ENCODE assay signal across 19 mouse cellular contexts in the genomic region with DNA sequence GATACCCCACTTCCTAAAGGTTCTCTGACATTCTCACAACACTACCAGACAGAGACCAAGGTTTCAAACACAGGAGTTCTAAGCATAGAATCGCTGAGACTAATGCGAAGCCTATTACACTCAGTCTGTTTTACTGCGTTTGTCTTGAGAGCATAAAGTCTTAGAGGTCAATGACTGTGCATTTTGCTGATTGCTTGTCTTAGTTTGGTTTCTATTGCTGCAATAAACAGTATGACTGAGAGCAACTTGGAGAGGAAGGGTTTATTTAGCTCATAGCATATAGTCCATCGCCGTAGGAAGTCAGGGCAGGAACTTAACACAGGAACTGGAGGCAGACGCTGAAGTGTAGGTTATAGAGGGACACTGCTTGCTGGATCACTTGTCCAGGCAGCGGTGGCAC.
"Had no signal": no experiment of that assay in that cellular context is flagged by ENCODE, and none has a peak within 500 bp of the region (broad histone marks: within the 10 kb centered on the region; RNA-seq: fewer than 3 reads in every experiment).

No protein-coding gene starts in this region.

- H3K9me3 ChIP-seq: midbrain, embryonic 10.5 days; midbrain, embryonic 12.5 days; neural tube, embryonic 13.5 days; neural tube, embryonic 15.5 days; stomach, embryonic 15.5 days had no signal

- H3K27me3 ChIP-seq: midbrain, embryonic 12.5 days; neural tube, embryonic 13.5 days; neural tube, embryonic 15.5 days; stomach, embryonic 15.5 days had no signal

- H3K4me2 ChIP-seq: lung, embryonic 14.5 days; midbrain, embryonic 12.5 days; stomach, embryonic 15.5 days had no signal

- H3K9ac ChIP-seq: lung, embryonic 14.5 days; midbrain, embryonic 12.5 days; neural tube, embryonic 13.5 days; neural tube, embryonic 15.5 days; stomach, embryonic 15.5 days had no signal

- H3K4me3 ChIP-seq: midbrain, embryonic 10.5 days; midbrain, embryonic 12.5 days; myocyte; neural tube, embryonic 13.5 days; neural tube, embryonic 15.5 days; stomach, embryonic 15.5 days had no signal

- H3K27ac ChIP-seq: midbrain, embryonic 10.5 days; midbrain, embryonic 12.5 days; neural tube, embryonic 13.5 days; neural tube, embryonic 15.5 days; stomach, embryonic 15.5 days; stomach, postnatal 0 days had no signal

- H3K36me3 ChIP-seq: midbrain, embryonic 10.5 days; midbrain, embryonic 12.5 days; neural tube, embryonic 13.5 days; neural tube, embryonic 15.5 days; stomach, embryonic 15.5 days had no signal

- H3K4me1 ChIP-seq: stomach, embryonic 15.5 days had no signal

- DNase-seq: lung, adult 18-20 months; lung, embryonic 14.5 days; lung, postnatal 10 days; lung, postnatal 4 days; midbrain, embryonic 14.5 days; retina, postnatal 1 day; right cerebral cortex, adult 18-20 months; right cerebral cortex, postnatal 25 days; right cerebral cortex, postnatal 4 days; thymus, adult 2 months; thymus, postnatal 14 days; thymus, postnatal 36 days had no signal
